Mouse (Mus musculus) embryo, embryonic 11.5 days (tissue): ENCODE data around the gene Gm20388.

ENCODE experiments used
- DNase-seq: peaks from one replicate; pipeline ENCODE4 v3.0.0-alpha.2; 2012; ENCODE audit warnings: low read depth, low spot score

The Gm20388 gene

DNA sequence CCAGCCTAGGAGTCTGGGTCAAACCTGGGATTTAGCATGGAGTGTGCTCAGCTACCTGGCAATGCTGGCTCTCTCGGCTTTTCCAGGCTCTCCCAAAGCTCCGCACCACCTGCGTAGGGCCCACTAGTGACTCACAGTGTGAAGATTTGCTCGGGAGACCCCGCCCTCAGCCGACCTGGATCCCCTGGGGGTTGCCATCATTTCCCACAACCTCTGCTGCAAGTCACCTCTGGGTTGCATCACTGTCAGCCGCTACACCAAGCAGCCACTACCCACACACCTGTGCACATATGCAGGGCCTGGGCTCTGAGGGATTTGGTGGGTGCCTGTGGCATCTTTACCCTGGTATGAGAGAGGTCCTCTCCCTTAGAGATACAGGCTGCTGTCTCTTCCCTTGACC lies 557.0 kb downstream of the Gm20388 start:
- DNase-seq: no peak

DNA sequence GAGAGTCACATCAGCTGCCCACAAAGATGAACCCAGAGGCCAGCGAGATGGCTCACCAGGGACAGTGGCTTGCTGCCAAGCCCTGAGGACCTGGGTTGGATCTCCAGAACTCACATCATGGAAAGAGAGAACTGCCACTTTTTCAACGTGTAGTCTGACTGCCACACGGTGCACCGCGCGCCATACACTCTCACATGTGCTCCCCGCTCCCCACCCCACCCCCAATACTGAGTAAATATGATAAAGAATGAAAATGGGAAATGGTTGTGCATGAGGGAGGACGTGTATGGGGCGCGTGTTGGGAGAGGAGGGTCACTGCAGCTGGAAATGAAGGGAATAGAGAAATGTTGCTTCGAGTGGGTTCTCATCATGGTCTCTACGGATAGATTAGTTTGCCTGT lies 559.5 kb downstream of the Gm20388 start:
- DNase-seq: no peak

DNA sequence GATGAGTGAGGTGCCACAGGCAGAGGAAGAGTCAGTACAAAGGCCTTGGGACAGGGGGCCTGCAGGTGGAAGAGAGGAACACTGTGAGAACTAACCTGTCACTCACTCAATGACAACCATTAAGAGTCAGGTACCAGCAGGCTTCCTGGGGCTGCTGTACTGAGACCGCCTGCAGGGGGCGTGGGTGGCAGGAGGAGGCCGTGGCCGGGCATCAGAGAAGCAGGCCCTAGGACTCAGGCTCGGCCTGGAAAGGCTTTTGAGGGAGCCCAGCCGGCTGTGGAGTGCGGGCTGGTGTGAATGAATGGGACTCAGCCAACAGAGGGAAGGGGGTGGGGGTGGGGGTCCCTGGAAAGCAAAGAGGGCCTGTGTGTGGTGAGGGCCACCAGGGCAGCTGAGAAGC lies 560.5 kb downstream of the Gm20388 start:
- DNase-seq: no peak

DNA sequence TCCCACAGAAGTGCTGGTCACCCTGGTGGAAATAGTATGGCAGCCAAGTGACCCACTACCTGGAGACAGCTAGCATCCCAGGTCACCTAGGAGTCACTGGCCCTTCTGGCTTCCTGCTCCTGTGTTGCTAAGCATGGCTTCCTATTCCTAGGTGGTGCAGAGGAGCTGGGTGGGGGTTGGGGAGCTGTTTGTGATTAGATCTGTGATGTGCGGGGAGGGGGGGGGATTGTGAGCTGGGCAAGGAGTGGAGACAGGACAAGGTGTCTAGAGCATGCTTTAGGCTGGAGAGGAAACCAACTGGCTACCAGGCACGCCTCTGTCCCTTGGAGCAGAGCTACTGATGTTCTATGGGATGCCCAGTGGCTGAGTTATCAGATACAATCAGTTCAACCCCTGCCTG lies 561.1 kb downstream of the Gm20388 start:
- DNase-seq: no peak

DNA sequence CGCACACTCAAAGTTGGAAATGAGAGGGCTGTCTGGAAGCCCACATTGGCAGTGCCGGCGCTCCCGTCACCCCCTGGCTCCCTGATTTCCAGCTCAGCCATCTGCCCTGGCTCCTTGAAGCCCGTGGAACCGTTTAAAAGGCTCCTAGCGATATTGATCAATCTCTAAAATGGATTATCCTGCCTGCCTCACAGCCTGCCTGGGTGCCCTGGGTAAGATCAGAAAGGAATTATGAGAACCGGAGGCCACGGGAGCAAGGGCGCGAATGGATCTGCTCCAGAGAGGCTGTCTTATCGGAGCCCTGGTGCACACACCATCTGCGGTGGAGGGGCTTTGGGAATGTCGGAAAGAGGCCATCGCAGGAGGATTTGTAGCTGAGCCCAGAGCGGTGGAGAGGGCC lies 561.6 kb downstream of the Gm20388 start:
- no peak for DNase-seq

DNA sequence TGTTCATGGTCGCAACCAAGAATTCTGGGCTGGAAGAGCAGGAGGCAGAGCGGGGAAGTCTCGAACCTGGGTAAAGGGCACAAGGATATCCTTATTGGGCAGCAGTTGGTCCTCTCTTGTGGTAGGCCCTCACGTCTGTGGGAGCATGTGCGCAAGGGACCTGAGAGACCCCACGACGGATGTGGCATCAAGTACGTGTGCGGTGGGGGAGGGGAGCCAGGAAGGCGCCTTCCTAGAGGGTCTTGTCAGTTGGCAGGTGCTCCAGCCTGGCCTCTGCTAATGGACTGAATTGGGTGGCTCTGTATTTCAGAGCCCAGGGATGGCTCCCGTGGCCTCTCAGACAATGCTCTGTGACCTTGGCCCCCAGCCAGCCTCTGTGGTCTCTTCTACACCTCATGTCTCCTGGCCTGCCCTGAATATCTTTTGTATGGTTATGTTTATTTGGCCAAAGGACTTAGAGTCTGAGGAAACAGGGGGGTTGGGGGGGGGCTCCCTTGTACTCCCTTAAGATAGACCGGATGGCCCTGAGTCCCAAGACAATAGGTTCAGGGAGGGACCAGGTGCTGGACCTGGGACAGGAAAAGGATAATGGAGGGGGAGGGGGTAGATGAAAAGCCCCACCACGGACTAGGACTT lies 563.2 kb downstream of the Gm20388 start:
- no peak for DNase-seq

DNA sequence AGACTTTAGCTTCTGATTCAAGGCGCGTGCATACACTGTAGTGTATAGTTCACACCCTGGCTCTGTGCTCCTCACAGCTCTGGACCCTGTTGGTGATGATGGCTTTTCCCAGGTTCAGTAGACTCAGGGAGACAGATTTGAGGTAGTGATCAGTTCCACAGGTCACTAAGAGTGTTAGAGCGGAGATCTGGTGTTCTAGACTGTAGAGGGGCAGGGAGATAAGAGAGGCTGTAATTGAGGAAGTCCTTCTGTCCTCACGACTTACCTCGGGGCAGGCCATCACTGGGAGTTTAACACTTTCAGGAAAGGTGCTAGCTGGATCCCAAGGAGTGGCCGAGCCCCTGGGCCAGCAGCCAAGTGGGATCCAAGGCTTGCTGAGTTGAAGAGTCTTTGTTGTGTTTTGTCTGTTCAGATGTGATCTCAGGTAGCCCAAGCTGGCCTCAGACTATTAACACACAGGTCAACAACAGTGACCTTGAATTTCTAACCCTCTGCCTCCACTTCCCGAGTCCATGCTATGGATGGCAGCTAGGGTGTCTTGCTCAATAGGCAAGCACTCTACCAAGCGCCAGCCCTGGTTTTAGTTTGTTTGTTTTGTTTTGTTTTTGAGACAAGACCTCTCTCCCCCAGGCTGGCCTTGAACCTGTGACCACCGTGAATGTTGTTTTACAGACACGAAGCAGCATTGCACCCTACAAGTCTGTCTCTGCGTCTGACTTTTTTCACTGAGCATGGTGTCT lies 564.0 kb downstream of the Gm20388 start:
- DNase-seq: no peak

DNA sequence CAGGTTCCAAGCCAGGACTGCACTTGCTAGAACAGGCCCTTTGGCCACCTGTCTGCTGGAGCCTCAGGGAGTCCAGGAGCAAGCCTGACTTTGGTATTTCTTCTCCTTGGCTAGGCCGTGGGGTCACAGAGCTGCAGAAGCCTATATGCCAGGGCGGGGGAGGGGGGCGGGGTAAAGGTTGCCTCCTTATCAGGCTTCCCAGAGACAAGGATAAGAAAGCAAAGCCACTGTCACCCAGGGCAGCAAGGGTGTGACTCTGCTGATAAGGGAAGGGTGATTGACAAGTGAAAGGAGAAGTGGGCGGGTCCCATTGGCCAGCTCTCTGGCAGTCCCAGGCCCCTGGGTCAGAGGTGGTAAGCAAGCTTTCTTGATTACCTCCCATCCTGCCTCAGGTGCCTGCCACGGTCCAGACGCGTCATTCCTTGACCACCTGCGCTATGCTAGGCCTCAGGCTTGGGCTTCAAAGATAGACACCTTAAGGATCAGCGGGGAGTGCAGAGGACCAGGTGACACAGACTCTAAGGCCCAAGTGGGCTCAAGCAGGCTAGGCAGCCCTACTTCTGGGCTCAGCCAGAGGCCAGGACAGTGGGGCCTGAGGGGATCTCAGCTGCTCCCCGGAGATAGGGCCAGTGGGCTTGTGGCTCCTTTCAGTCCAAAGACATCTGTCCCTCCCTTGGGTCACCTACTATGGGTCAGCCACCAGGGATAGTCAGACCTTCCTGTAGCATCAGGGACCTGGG lies 565.0 kb downstream of the Gm20388 start:
- DNase-seq: no peak

DNA sequence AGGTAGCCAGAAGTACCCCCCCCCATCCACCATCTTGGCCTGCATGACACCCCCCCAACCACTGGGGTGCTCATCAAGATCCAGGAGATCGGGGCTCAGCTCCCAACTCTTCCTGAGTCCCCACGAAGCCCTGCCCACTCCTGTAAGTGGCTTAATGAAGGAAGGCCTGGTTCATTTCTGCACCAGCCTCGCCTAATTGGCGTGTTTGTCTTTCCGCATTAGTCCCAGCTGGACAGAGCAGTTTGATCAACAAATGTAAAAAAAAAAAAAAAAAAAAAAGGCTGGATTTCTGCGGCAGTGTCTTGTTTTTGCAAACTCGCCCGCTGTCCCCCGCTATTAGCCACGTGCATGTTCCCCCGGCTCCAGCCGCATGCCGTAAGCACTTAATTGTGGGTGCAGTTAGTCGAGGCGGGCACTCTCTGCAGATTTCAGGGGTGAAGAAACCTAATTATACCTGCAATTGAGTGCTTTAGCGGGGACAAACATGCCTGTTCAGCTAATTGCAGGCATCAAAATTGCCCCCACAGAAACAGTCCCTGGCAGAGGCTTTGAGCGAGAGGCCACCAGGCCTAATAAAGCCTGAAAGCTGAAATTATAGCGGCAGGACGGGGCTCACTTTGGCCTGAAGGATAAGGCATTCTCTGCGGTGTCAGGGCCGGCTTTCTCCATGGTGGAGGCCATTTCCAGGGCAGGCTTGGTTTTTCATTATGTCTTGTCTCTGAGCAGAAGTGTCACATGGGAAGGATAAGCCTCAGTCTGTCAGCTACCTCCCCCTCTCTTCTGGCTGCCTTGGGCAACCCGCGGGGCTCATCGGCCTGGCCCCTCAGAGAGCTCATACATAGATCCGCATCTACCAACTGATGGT lies 566.3 kb downstream of the Gm20388 start:
- DNase-seq: no peak

DNA sequence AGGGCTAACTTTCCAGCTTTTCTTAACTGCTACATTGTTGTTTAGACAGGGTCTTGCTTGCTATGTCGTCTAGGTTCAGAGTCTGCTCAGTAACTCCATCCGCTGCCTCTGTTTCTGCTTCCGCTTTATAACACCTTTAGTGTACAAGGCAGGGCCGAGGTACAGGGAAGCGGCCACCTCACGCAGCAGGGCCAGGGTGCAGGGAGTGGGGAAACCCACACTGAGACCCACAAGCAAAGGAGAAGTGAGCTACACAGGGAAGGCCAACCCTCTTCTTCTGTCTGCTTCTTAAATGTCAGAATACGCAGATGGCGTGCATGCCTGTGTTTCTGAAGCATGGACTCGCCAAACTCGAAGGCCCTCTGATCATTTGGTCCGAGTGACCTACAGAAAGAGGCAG lies 568.1 kb downstream of the Gm20388 start:
- DNase-seq: no peak

DNA sequence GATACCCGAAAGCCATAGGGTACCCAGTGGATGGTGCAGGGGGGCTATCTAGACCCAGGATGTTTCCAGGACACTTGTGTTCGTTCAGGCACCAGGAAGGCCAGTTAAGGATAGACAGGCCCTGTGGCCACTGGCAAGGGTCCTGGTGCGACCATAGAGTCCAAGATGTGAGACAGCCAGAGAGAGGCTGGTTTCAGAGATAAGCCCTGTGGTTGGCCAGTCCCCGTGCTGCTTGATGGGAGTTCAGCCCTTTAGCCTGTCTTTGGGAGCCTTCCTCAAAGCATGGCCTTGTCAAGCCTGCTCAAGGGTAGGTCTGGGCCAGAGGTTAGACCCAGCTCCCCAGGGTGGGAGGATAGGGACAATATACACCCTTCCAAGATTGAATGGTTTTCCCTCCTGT lies 569.0 kb downstream of the Gm20388 start:
- no peak for DNase-seq

DNA sequence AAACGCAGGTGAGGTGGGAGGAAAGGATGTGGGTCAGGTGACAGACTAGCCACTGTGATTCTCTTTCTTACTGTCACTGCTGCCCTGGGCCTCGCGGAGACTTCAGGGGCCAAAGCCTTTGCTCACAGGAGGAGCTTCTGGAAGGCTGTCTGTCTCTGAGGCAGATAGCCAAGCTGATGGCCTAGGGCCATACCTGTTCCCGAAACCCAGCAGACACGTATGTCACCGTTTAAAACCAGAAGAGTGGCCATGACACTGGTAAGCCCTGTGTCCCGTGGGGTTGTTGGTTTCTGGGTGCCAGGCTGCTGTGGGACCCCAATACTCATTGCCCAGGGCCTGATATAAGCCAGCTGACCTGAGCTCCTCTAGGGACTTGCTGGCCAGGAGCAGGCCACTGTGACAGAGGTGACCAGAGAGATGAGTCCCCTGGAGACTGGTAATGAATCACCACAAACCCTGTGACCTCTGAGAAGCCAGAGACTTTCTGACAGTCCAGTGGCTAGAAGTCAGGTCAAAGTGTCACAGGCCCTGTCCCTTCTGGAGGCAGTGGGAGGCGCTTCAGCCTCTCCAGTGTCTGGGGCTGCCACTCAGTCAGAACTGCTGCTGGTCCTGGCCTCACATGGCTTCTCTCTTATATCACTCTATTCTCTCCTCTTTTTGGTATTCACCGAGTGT lies 571.5 kb downstream of the Gm20388 start:
- no peak for DNase-seq

DNA sequence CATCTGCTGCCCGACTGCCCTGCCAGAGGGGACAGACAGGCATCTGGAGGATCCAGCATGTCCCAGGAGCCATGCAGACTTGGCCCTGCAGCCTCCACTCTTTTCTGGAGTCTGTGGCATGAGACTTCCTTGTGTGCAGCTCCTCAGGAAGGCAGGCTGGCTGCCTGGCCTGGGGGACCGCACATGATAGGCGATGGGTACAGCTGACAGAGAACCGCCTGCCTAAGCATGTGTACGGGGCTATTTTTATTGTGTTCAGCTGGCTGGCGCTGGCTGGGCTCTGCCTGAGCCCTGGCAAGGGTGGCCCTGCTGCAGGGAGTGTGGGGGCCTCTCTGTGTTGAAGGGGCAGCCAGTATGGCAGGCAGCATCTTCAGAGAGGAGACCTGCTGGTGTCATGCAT lies 573.8 kb downstream of the Gm20388 start:
- DNase-seq: no peak

DNA sequence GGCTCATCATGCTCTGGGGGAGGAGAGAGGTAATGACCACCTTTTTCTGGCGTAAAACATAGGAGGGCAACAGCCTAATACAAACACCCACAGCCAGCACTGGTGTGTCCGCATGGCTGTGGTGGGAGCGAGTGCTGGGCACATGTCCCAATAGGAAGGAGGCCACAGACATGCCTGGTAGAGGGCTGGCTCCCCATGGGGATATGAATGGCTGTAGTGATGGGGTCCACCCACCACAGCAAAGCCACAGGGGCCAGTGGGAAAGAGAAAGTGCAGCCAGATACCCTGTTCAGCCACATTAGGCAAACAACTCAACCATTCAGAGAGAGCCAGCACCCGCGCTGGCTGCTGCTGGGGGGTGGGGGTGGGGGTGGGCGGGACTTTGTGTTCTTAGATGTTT lies 574.5 kb downstream of the Gm20388 start:
- no peak for DNase-seq

DNA sequence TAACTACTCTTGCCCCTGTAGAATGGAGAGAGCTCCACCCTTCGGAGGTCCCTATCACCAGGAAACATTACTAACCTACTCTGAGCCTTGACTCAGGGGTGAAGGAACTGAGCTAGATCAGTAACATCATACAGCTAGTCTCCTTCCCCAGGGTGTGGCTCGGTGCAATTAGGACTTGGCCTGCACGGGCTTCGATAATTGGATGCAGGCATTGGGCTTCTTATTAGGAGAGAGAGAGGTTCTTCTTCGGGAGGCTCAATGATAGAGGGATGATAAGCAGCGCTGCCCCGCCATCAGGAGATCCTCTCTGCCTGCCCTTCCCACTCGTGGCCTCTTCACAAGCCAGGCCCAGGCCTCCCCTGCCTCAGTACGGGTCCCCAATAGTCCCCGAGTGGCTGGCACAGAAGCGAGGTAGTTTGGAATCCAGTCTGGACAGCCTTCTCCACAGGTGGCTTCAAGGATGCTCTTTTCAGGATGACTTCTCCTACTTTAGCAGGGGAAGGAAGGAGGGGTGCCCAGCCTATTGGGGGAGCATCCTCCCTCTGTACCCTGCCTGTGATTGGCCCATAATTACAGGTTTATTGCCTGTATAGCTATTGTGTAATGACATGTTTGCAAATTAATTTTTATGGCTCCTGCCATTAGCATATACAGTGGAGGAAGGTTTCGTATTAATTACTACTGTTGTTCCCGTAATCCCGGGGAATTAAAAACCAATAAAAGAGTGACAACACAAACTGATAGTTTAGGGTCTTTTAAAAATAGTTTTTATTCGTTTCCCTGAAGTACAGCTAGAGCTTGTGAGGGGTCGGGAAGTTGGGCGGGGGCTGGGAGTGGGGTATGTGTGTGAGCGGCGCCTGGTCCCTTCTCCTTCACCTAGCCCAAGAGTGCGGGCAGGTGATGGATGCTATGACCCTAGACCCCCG lies 575.2 kb downstream of the Gm20388 start:
- DNase-seq: no peak

DNA sequence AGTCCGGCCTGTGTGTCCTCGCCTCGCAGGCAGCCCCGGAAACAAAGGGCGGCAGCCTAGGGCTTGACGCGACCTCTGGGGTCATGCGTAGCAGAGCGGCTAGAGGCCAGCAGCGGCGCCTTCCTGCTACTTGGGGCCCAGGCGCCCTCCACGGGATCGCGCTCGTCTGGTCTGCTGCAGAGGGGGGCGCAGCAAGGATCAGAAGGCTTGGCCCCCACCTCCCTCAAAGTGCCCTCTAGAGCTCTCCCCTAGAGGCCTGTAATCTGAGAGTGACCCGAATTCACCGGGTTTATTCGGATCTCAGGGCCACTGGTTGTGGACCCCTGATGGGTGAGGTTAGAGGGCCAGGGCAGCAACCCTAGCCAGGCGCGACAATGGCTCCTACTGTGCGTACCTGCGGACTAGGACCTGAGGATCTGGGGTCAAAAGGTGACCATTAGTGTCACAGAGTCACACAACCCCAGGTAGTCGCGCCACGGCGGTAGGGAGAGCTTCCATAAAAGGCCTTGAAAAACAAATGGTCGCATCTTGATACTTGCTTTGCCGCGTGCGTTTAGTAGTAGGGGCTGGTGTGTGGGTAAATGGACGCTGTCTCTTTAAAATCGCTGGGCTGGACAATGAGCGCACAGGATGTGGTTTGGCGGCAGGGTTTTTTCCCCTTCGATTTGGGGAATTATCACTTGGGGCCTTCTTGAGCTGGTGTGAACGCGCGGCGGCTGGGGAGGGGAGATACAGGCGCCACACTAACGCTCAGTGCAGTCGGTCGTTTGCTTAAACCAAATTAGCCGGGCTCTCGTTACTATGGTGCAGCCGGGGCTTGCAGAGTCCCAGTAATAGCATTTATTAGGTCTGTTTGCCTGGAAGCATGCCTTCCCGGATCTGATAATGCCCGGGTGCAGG lies 576.1 kb downstream of the Gm20388 start:
- no peak for DNase-seq

DNA sequence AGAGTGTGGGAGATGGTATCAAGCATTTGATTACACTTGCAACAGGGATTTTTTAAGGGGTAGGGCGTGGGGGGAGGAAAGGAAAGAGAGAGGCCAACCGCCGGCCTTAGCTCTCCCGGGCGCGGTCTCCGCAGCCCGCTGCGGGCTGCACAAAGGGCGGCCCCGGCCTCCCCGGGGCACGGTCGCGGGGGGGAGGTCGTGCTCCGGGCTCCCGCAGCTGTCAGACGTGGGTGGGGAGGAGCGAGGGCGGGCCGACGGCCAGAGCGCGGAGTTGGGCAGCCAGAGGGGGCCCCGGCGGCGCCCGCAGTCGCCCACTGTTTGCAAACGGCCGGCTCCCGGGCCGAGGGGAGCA lies 576.7 kb downstream of the Gm20388 start:
- DNase-seq: no peak

DNA sequence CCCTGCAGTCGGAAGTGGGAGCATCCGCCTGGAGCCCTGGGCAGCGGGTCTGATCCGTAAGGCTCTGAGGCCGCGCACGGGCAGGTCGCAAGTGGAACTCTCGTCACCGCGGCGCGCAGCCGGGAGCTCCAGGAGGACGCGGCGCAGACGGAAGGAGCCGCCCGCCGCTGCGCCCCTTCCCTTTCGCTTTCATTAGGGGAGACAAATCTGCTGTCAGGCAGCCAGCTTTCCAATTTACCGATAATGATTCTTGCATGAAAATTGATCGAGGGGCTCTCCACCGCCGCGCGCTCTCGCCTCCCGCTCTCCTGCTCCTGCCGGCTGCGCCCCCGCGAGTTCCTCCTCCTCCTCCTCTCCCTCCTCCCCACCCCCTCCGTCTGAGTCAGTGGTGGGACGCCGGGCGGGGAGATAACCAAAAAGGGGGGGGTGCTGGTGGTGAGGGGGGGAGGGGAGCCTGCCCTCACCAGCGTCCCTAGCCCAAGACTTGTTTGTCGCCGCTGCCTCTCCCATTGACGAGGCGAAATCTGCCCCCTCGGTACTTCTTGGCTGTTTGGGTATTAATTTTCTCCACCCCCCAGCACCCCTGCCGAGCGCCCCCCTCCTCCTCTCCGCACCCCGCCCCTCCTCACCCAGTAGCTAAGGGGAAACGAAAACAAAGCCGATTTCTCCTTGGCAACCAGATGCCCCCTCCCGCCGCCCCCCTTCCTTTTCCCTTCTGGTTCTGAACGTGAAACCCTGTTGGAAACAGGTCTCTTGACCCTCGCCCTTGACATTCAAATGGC lies 577.3 kb downstream of the Gm20388 start:
- DNase-seq: no peak
